Comparison of ENCODE assay signal across 45 mouse cellular contexts in the genomic region with DNA sequence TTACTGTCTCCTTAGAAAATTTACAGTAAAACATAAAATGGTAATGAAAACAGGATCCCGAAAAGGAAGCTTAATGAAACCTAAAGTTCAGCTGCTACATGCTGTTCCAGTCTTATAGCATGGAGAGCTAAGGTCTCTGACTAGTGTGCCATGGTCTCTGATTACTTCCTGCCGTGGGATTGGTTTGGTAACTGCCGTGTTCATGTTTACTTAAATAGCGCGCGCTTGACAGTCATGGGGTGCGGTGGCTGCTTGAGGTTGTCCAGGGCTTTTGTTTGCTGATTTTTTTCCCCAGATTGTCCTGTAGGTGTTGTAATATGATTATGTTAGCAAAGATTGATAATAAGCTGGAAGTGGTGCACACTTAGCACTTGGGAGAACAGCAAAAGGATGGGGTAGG. TPM values are rescaled to one million over a fixed set of nuclear protein-coding genes. Genes with fewer than 3 reads are reported as not detected.
"Had no signal": no experiment of that assay in that cellular context is flagged by ENCODE, and none has a peak within 500 bp of the region (broad histone marks: within the 10 kb centered on the region; RNA-seq: fewer than 3 reads in every experiment).

No protein-coding gene starts in this region.

- H3K27ac ChIP-seq: left cerebral cortex, adult 2 months; limb, embryonic 10.5 days; limb, embryonic 12.5 days; limb, embryonic 13.5 days; limb, embryonic 15.5 days; liver, embryonic 12.5 days; liver, embryonic 13.5 days; liver, embryonic 14.5 days; liver, embryonic 15.5 days; lung, embryonic 15.5 days; macrophage; midbrain, embryonic 10.5 days; midbrain, embryonic 12.5 days; midbrain, embryonic 13.5 days; midbrain, embryonic 15.5 days had no signal

- H3K4me2 ChIP-seq: limb, embryonic 12.5 days; limb, embryonic 13.5 days; limb, embryonic 15.5 days; liver, embryonic 11.5 days; liver, embryonic 12.5 days; liver, embryonic 13.5 days; liver, embryonic 15.5 days; lung, embryonic 14.5 days; lung, embryonic 15.5 days; midbrain, embryonic 11.5 days; midbrain, embryonic 12.5 days; midbrain, embryonic 13.5 days; midbrain, embryonic 15.5 days had no signal

- H3K27me3 ChIP-seq: limb, embryonic 12.5 days; limb, embryonic 13.5 days; limb, embryonic 15.5 days; liver, embryonic 12.5 days; liver, embryonic 13.5 days; liver, embryonic 15.5 days; lung, embryonic 15.5 days; megakaryocyte, embryonic 14.5 days; midbrain, embryonic 12.5 days; midbrain, embryonic 13.5 days; midbrain, embryonic 15.5 days had no signal

- H3K4me3 ChIP-seq: left cerebral cortex, adult 2 months; limb, embryonic 10.5 days; limb, embryonic 12.5 days; limb, embryonic 13.5 days; limb, embryonic 15.5 days; liver, embryonic 12.5 days; liver, embryonic 13.5 days; liver, embryonic 15.5 days; lung, embryonic 15.5 days; megakaryocyte, embryonic 14.5 days; midbrain, embryonic 10.5 days; midbrain, embryonic 12.5 days; midbrain, embryonic 13.5 days; midbrain, embryonic 15.5 days; myocyte had no signal

- DNase-seq: left cerebral cortex, postnatal 4 days; liver; liver, embryonic 13.5 days; liver, postnatal 0 days; lung, adult 18-20 months; lung, adult 2 months; lung, embryonic 14.5 days; lung, postnatal 10 days; lung, postnatal 14 days; lung, postnatal 36 days; lung, postnatal 4 days; midbrain, embryonic 14.5 days had no signal

- H3K4me1 ChIP-seq: limb, embryonic 10.5 days; limb, embryonic 12.5 days; limb, embryonic 13.5 days; limb, embryonic 15.5 days; lung, embryonic 15.5 days; megakaryocyte, embryonic 14.5 days; midbrain, embryonic 10.5 days; midbrain, embryonic 12.5 days; midbrain, embryonic 13.5 days; midbrain, embryonic 15.5 days had no signal

- H3K9ac ChIP-seq: limb, embryonic 12.5 days; limb, embryonic 13.5 days; limb, embryonic 15.5 days; liver, embryonic 12.5 days; liver, embryonic 13.5 days; liver, embryonic 14.5 days; liver, embryonic 15.5 days; liver, postnatal 0 days; lung, embryonic 14.5 days; lung, embryonic 15.5 days; midbrain, embryonic 12.5 days; midbrain, embryonic 13.5 days; midbrain, embryonic 15.5 days had no signal

- ATAC-seq: liver, embryonic 12.5 days; liver, postnatal 0 days; lung, postnatal 0 days; midbrain, embryonic 13.5 days; midbrain, embryonic 15.5 days; midbrain, embryonic 16.5 days had no signal

- H3K9me3 ChIP-seq: limb, embryonic 10.5 days; limb, embryonic 12.5 days; limb, embryonic 13.5 days; limb, embryonic 15.5 days; liver, embryonic 12.5 days; liver, embryonic 13.5 days; liver, embryonic 15.5 days; lung, embryonic 15.5 days; megakaryocyte, embryonic 14.5 days; midbrain, embryonic 10.5 days; midbrain, embryonic 12.5 days; midbrain, embryonic 13.5 days; midbrain, embryonic 15.5 days had no signal

RNA-seq across cellular contexts. Expression of a gene that starts 25.2 kb away (rescaled TPM):
- total RNA-seq: left cerebral cortex, adult 18-20 months; left cerebral cortex, adult 2 months; left cerebral cortex, adult 8-10 months; left cerebral cortex, postnatal 10 days; left cerebral cortex, postnatal 14 days; left cerebral cortex, postnatal 36 days; left cerebral cortex, postnatal 4 days; liver, adult 2 months; megakaryocyte progenitor cell, adult 5-6 weeks; monocyte, adult 5-6 weeks had no signal
- polyA plus RNA-seq: limb, embryonic 10.5 days; limb, embryonic 11.5 days; limb, embryonic 12.5 days; limb, embryonic 13.5 days; limb, embryonic 14.5 days; limb, embryonic 15.5 days; liver, adult 2 months; liver, embryonic 11.5 days; liver, embryonic 12.5 days; liver, embryonic 13.5 days; liver, embryonic 14.5 days; liver, embryonic 15.5 days; liver, embryonic 16.5 days; liver, postnatal 0 days; lung, adult 2 months; lung, embryonic 14.5 days; lung, embryonic 15.5 days; lung, embryonic 16.5 days; lung, postnatal 0 days; midbrain, embryonic 10.5 days; midbrain, embryonic 11.5 days; midbrain, embryonic 12.5 days; midbrain, embryonic 13.5 days; midbrain, embryonic 14.5 days; midbrain, embryonic 15.5 days; midbrain, embryonic 16.5 days; myocyte had no signal

RNA-seq across cellular contexts. Expression of a gene that starts 40.1 kb away (rescaled TPM):
- total RNA-seq: megakaryocyte-erythroid progenitor cell, adult 5-6 weeks had no signal
